Mouse (Mus musculus) small intestine, adult 2 months (tissue): ENCODE measurements around the gene Corin. TPM values are rescaled to one million over a fixed set of nuclear protein-coding genes. Genes with fewer than 3 reads are reported as not detected.

ENCODE experiments used
- H3K27ac ChIP-seq: fragments of 200-500 bp; 2 replicates; pipeline ENCODE4 v1.5.1; 2012; ENCODE audit warnings: low read depth, low read length, control low read depth, inconsistent platforms; ENCODE audit not compliant: insufficient read depth
- H3K27me3 ChIP-seq: fragments of 200-500 bp; 2 replicates; pipeline ENCODE4 v1.6.1; 2012; ENCODE audit warnings: mild to moderate bottlenecking, moderate library complexity, low read length, inconsistent platforms; ENCODE audit not compliant: control insufficient read depth, insufficient read depth
- H3K36me3 ChIP-seq: fragments of 200-500 bp; 2 replicates; pipeline ENCODE4 v1.6.1; 2012; ENCODE audit warnings: mild to moderate bottlenecking, low read length, control low read depth, inconsistent platforms; ENCODE audit not compliant: control insufficient read depth, insufficient read depth
- H3K4me1 ChIP-seq: fragments of 200-500 bp; 2 replicates; pipeline ENCODE4 v1.6.1; 2012; ENCODE audit warnings: low read length, inconsistent platforms, mixed read lengths; ENCODE audit not compliant: control insufficient read depth, insufficient read depth, insufficient read length
- H3K4me3 ChIP-seq: fragments of 200-500 bp; 2 replicates; pipeline ENCODE4 v1.5.1; 2012; ENCODE audit warnings: low read depth, mild to moderate bottlenecking, control low read depth, inconsistent platforms, low read length, moderate library complexity
- CTCF ChIP-seq: fragments of 200-500 bp; IDR thresholded peaks from 2 replicates; pipeline ENCODE4 v1.5.1; 2012; ENCODE audit warnings: low read depth, mild to moderate bottlenecking, control low read depth, inconsistent platforms, low read length, moderate library complexity, mixed read lengths; ENCODE audit not compliant: insufficient replicate concordance, insufficient read length; ENCODE audit errors: extremely low read depth
- POLR2A ChIP-seq: fragments of 200-500 bp; IDR thresholded peaks from 2 replicates; pipeline ENCODE4 v1.6.1; 2012; ENCODE audit warnings: low read depth, mild to moderate bottlenecking, control low read depth, inconsistent platforms, low read length, moderate library complexity
- WGBS: fragments of 180-500 bp; shearing (Covaris S2); methylation state at CpG from one replicate; pipeline ENCODE4 v1.1.7; 2018; 5-methylcytosine and 5-hydroxymethylcytosine counted together
- polyA plus RNA-seq: library from polyadenylated mRNA; depleted of rRNA; stranded (reverse); fragments of >200 nt; gene quantifications from 2 replicates; pipeline ENCODE4 v1.2.3, GENCODE M21; 2012

Corin gene
- polyA plus RNA-seq, 1 experiment, result not detected

DNA sequence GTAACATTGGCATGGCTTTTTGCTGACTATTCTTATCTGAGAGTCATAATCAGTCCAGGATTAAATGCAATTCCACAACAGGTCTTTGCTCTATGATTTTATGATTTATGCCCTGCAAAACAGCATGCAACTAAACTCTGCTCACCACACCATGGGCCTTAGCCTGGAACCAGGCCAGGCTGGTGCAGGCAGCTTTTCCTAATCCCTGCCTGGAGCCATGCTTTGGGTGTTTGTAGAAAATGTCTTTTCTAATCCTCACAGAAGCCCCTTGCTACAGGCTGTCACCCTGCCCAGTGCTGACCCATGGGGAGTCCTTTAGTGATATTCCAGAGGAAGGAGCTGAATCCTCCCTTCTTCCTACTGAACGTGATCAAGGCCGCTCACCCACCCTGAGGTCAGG lies 173.1 kb downstream of the Corin start:
- WGBS, result 82% methylated on average over 2 of the region's 2 CpGs
- H3K27me3 ChIP-seq, result no peaks in the 10 kb centered on the region
- H3K4me3 ChIP-seq, result no peak overlapping the region
- H3K27ac ChIP-seq, result no peak overlapping the region
- H3K4me1 ChIP-seq, result no peaks in the 10 kb centered on the region
- H3K36me3 ChIP-seq, result no peaks in the 10 kb centered on the region
- TF ChIP-seq CTCF, result no peak
- TF ChIP-seq POLR2A, result no peak

GRCm38 (mm10) chr5:72330648-72331047 lies 173.6 kb downstream of the Corin start:
- Histone ChIP-seq H3K4me3 (no peak overlapping the region), H3K36me3 (no peaks in the 10 kb centered on the region), H3K4me1 (no peaks in the 10 kb centered on the region), H3K27me3 (no peaks in the 10 kb centered on the region), H3K27ac (no peak overlapping the region)
- TF ChIP-seq POLR2A (no peak), CTCF (no peak)
- 80% methylated on average over 11 of the region's 11 CpGs for WGBS

DNA sequence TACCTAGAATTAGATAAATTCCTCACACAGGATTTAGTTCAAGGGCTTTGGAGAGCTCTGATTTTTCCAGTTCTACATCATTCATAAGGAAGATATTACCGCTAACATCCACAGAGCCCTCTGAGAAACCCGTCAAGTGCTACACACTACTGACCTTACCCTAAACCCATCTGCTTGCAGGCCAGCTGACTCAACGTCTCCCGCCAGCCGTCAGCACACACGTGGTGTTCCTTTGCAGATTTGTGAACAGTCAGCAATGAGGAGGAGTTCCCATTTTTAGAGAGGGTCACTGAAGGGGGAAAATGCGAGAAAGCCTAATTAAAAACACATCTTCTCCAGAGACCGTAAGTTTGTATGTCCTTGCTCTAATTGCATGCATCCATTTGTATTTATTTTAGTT lies 174.8 kb downstream of the Corin start:
- H3K36me3 ChIP-seq, result no peaks in the 10 kb centered on the region
- H3K4me3 ChIP-seq, result no peak overlapping the region
- WGBS, result 64% methylated on average over 8 of the region's 8 CpGs
- no peaks in the 10 kb centered on the region for H3K4me1 ChIP-seq
- no peaks in the 10 kb centered on the region for H3K27me3 ChIP-seq
- H3K27ac ChIP-seq, result no peak overlapping the region
- TF ChIP-seq CTCF, result no peak
- TF ChIP-seq POLR2A, result no peak

GRCm38 (mm10) chr5:72315282-72315681 lies 189.0 kb downstream of the Corin start:
- no peak overlapping the region for H3K27ac ChIP-seq
- WGBS, result 73% methylated on average over 4 of the region's 4 CpGs
- no peaks in the 10 kb centered on the region for H3K36me3 ChIP-seq
- TF ChIP-seq CTCF (no peak), POLR2A (no peak)
- H3K27me3 ChIP-seq, result no peaks in the 10 kb centered on the region
- no peak overlapping the region for H3K4me3 ChIP-seq
- H3K4me1 ChIP-seq, result no peaks in the 10 kb centered on the region

DNA sequence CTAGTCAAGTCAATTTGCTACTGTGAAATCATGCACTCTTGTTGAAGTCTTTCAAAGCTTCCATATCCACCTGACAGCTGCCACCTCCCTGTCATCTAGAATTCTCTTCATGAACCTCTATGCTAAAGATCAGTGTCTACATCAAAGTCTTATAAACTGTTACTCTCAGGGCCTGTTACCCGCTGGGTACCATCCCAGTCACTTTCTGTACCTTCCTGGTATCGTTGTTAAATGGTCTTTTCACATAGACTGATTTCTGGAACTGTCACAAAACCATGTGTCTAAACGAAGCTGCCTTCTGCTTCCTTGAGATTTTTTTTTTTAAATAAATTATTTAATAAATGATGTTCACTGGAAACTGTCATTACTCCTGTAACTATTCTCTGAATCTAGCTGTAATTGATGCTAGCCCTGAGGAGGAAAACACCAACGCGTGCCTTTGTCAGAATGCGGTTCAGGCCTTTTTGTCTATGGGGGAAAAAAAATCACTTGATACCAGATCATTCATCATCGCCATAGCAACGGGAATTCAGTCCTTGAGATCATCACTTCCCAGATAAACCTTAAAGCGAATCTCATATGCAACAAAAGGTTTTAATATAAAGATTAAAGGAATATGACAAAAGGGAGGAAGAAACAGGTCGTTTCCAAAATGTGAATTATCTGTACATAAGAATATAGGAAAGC lies 205.7 kb downstream of the Corin start:
- H3K36me3 ChIP-seq, result no peaks in the 10 kb centered on the region
- H3K27me3 ChIP-seq, result no peaks in the 10 kb centered on the region
- no peak overlapping the region for H3K4me3 ChIP-seq
- H3K4me1 ChIP-seq, result no peaks in the 10 kb centered on the region
- WGBS, result 83% methylated on average over 10 of the region's 10 CpGs
- no peak for TF ChIP-seq POLR2A
- no peak for TF ChIP-seq CTCF
- H3K27ac ChIP-seq, result no peak overlapping the region

- no peaks in the 10 kb centered on the region for H3K27me3 ChIP-seq
- no peak overlapping the region for H3K4me3 ChIP-seq
- H3K4me1 ChIP-seq, result no peaks in the 10 kb centered on the region
- TF ChIP-seq POLR2A (no peak), CTCF (no peak)
- H3K27ac ChIP-seq, result no peak overlapping the region
- peaks cover 5% of the 10 kb centered on the region for H3K36me3 ChIP-seq
- WGBS, result 43% methylated on average over 3 of the region's 3 CpGs
Observed at GRCm38 (mm10) chr5:72285077-72285476, 219.2 kb downstream of the Corin start.

GRCm38 (mm10) chr5:72282907-72283306 lies 221.4 kb downstream of the Corin start:
- Histone ChIP-seq H3K36me3 (peaks cover 2% of the 10 kb centered on the region; the same call in 1 of the 2 replicates), H3K4me1 (no peaks in the 10 kb centered on the region), H3K27ac (no peak overlapping the region), H3K27me3 (no peaks in the 10 kb centered on the region), H3K4me3 (no peak overlapping the region)
- no peak for TF ChIP-seq POLR2A
- no peak for TF ChIP-seq CTCF
- WGBS, result 30% methylated on average over 2 of the region's 2 CpGs
